8 mouse cellular contexts compared by ENCODE assay signal in genomic region chr3:89281579-89282290, GRCm38 (mm10). TPM values are rescaled to one million over a fixed set of nuclear protein-coding genes. Genes with fewer than 3 reads are reported as not detected.
DNase-seq lines count a peak whose midpoint lies in the region; ATAC-seq lines count a peak whose summit lies in the region.

No protein-coding gene starts in this region.

- H3K36me3 ChIP-seq in hindbrain, embryonic 12.5 days: no peaks in the 10 kb centered on the region

- DNase-seq in MEL-GATA-1-ER (ENCODE audit: extremely low read depth, low read depth): peak; percentile 81
- DNase-seq in cerebellum, adult 8-10 months: peak; percentile 82
- DNase-seq in frontal cortex, postnatal 14 days (ENCODE audit: low spot score in 2 of 2): peak; percentile 60 to 74
- peak; percentile 71 for DNase-seq in left cerebral cortex, adult 11 months (ENCODE audit: low spot score)
- DNase-seq in lung, postnatal 4 days: peak; percentile 90 to 91
- DNase-seq in retina, embryonic 14.5 days (ENCODE audit: low spot score): peak; percentile 91
- peak; percentile 93 for DNase-seq in thymus, postnatal 4 days

- H3K27ac ChIP-seq in hindbrain, embryonic 12.5 days: no peak overlapping the region

- WGBS in hindbrain, embryonic 12.5 days: 13% methylated on average over 20 of the region's 20 CpGs

- peaks cover 52% of the 10 kb centered on the region for H3K27me3 ChIP-seq in hindbrain, embryonic 12.5 days

- peaks cover 40% of the 10 kb centered on the region for H3K4me1 ChIP-seq in hindbrain, embryonic 12.5 days

- peak overlapping the region; percentile 43 for H3K4me3 ChIP-seq in hindbrain, embryonic 12.5 days

- no peak for ATAC-seq in hindbrain, embryonic 12.5 days (ENCODE audit: low FRiP score)

- no peak overlapping the region; the same call in 1 of the 2 replicates for H3K9ac ChIP-seq in hindbrain, embryonic 12.5 days

- H3K9me3 ChIP-seq in hindbrain, embryonic 12.5 days (replicated peaks): no peaks in the 10 kb centered on the region

- peak overlapping the region; percentile 89 for H3K4me2 ChIP-seq in hindbrain, embryonic 12.5 days (replicated peaks)

RNA-seq across cellular contexts. Expression of gene Efna1, which starts 0.8 kb away (rescaled TPM):
- 14.3 and 15.4 TPM in 2 replicates for polyA plus RNA-seq in hindbrain, embryonic 12.5 days (2016; fragmentation: Nextera tagmentation; extraction: Ambion mirVana)

RNA-seq across cellular contexts. Expression of gene Slc50a1, which starts 11.4 kb away (rescaled TPM):
- 44.9 and 46.8 TPM in 2 replicates for polyA plus RNA-seq in hindbrain, embryonic 12.5 days (2016; fragmentation: Nextera tagmentation; extraction: Ambion mirVana)

RNA-seq across cellular contexts. Expression of gene Dpm3, which starts 22.6 kb away (rescaled TPM):
- 63.9 and 86.7 TPM in 2 replicates for polyA plus RNA-seq in hindbrain, embryonic 12.5 days (2016; fragmentation: Nextera tagmentation; extraction: Ambion mirVana)

RNA-seq across cellular contexts. Expression of gene Trim46, which starts 35.6 kb away (rescaled TPM):
- 27.2 and 29.6 TPM in 2 replicates for polyA plus RNA-seq in hindbrain, embryonic 12.5 days (2016; fragmentation: Nextera tagmentation; extraction: Ambion mirVana)

RNA-seq across cellular contexts. Expression of gene Krtcap2, which starts 36.0 kb away (rescaled TPM):
- 247 and 271 TPM in 2 replicates for polyA plus RNA-seq in hindbrain, embryonic 12.5 days (2016; fragmentation: Nextera tagmentation; extraction: Ambion mirVana)
